Mouse (Mus musculus) liver, embryonic 14.5 days (tissue): Measurements from ENCODE around the gene Cox8a.

Experiments used
- CTCF ChIP-seq: IDR thresholded peaks from 2 replicates; pipeline ENCODE4 v1.5.1; 2016; ENCODE audit warnings: antibody characterized with exemption, low read depth, control low read depth
- EP300 ChIP-seq: IDR thresholded peaks from 2 replicates; pipeline ENCODE4 v1.6.1; 2016; ENCODE audit warnings: antibody characterized with exemption, low read depth

DNA sequence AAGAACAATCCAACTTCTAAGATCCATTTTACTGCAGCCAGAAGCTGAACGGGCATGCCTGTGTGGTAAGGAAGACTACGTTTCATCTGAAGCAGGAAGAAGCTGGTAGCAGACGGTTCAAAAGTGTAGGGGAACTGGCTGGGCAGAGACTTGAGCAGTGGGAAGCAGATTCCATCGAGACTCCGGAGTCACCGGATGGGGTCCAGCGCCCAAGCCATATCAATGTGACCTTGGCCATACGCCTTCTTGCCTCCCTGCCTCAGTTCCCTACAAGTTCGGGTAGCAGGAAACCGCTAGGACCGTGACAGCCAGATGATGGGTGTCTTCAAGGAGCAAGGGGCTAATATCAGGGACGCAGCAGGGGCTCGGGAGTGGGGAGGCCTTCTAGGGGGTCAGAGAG lies 22.9 kb upstream of the Cox8a start:
- TF ChIP-seq CTCF (no peak), EP300 (no peak)
